Mouse (Mus musculus) spleen, adult 2 months (tissue): ENCODE data around the gene Gadd45g. TPM values are rescaled to one million over a fixed set of nuclear protein-coding genes. Genes with fewer than 3 reads are reported as not detected.
"Not testable (repeated sequence)": the region's sequence is repeated elsewhere in the genome, so short reads cannot be mapped to it uniquely, and the experiment has no call there.

ENCODE experiments used
- DNase-seq, 2 experiments: peaks; one replicate each; pipeline versions ENCODE4 v3.0.0 to v3.0.0-alpha.2; 2012 to 2021; ENCODE audit warnings: low spot score in 2 of 2, low read depth in 1 of 2
- H3K27ac ChIP-seq: fragments of 200-500 bp; 2 replicates; pipeline ENCODE4 v1.5.1; 2012; ENCODE audit warnings: low read length, inconsistent platforms; ENCODE audit not compliant: insufficient read depth
- H3K27me3 ChIP-seq: fragments of 200-500 bp; 2 replicates; pipeline ENCODE4 v1.6.1; 2012; ENCODE audit warnings: mild to moderate bottlenecking, moderate library complexity, low read length, inconsistent platforms; ENCODE audit not compliant: control insufficient read depth, insufficient read depth
- H3K36me3 ChIP-seq: fragments of 200-500 bp; 2 replicates; pipeline ENCODE4 v1.6.1; 2012; ENCODE audit warnings: mild to moderate bottlenecking, low read length, inconsistent platforms; ENCODE audit not compliant: control insufficient read depth, insufficient read depth
- H3K4me1 ChIP-seq: fragments of 200-500 bp; 2 replicates; pipeline ENCODE4 v1.6.1; 2011; ENCODE audit warnings: inconsistent platforms; ENCODE audit not compliant: control insufficient read depth, insufficient read depth, insufficient read length
- H3K4me3 ChIP-seq: fragments of 200-500 bp; 2 replicates; pipeline ENCODE4 v1.5.1; 2011; ENCODE audit warnings: mild to moderate bottlenecking, inconsistent platforms; ENCODE audit not compliant: insufficient read depth, insufficient read length; ENCODE audit errors: extremely low read depth
- CTCF ChIP-seq: fragments of 200-500 bp; IDR thresholded peaks from 2 replicates; pipeline ENCODE4 v1.5.1; 2011; ENCODE audit warnings: mild to moderate bottlenecking, inconsistent platforms; ENCODE audit not compliant: insufficient read depth, insufficient read length, insufficient replicate concordance; ENCODE audit errors: extremely low read depth
- POLR2A ChIP-seq: fragments of 200-500 bp; IDR thresholded peaks from 2 replicates; pipeline ENCODE4 v1.6.1; 2011; ENCODE audit warnings: low read depth, low read length, inconsistent platforms
- WGBS: fragments of 180-500 bp; shearing (Covaris S2); methylation state at CpG from one replicate; pipeline ENCODE4 v1.1.7; 2018; 5-methylcytosine and 5-hydroxymethylcytosine counted together
- polyA plus RNA-seq: library from polyadenylated mRNA; depleted of rRNA; stranded (reverse); fragments of >200 nt; gene quantifications from 2 replicates; pipeline ENCODE4 v1.2.3, GENCODE M21; 2012

The Gadd45g gene
- polyA plus RNA-seq, 1 experiment: 14.6 TPM

- TF ChIP-seq POLR2A (no peak), CTCF (no peak)
- H3K4me1 ChIP-seq: no peaks in the 10 kb centered on the region
- no peaks in the 10 kb centered on the region for H3K36me3 ChIP-seq
- H3K27ac ChIP-seq: no peak overlapping the region
- no peak overlapping the region for H3K4me3 ChIP-seq
- H3K27me3 ChIP-seq: no peaks in the 10 kb centered on the region
- DNase-seq: no peak
- 49% methylated on average over 2 of the region's 2 CpGs for WGBS
Measured at GRCm38 (mm10) chr13:51834520-51834919, 12.0 kb upstream of the Gadd45g start.

- not testable (repeated sequence) for H3K27me3 ChIP-seq, H3K4me3 ChIP-seq, H3K27ac ChIP-seq, H3K4me1 ChIP-seq, H3K36me3 ChIP-seq, DNase-seq
- WGBS: 87% methylated on average over 4 of the region's 4 CpGs
Measured at GRCm38 (mm10) chr13:51835208-51835607, 11.3 kb upstream of the Gadd45g start.

GRCm38 (mm10) chr13:51837402-51837801, 9.1 kb upstream of the Gadd45g start:
- no peak for DNase-seq
- Histone ChIP-seq H3K27ac (no peak overlapping the region), H3K36me3 (no peaks in the 10 kb centered on the region), H3K4me3 (no peak overlapping the region), H3K4me1 (no peaks in the 10 kb centered on the region), H3K27me3 (no peaks in the 10 kb centered on the region)
- TF ChIP-seq POLR2A (no peak), CTCF (no peak)
- WGBS: 12% methylated on average over 5 of the region's 5 CpGs

- TF ChIP-seq POLR2A: no peak
- peak; percentile 79; the same call in 1 of the 2 replicates for TF ChIP-seq CTCF
- WGBS: 6% methylated on average over 8 of the region's 8 CpGs
- H3K27ac ChIP-seq: no peak overlapping the region
- peaks cover 6% of the 10 kb centered on the region; the same call in 1 of the 2 replicates for H3K4me1 ChIP-seq
- H3K27me3 ChIP-seq: no peaks in the 10 kb centered on the region
- no peaks in the 10 kb centered on the region for H3K36me3 ChIP-seq
- H3K4me3 ChIP-seq: no peak overlapping the region
- peak in 1 of 2 experiments; percentile 29 for DNase-seq
Measured at GRCm38 (mm10) chr13:51839250-51840026, 7.0 kb upstream of the Gadd45g start.

- Histone ChIP-seq H3K4me1 (peaks cover 9% of the 10 kb centered on the region; the same call in 1 of the 2 replicates), H3K4me3 (no peak overlapping the region), H3K27me3 (no peaks in the 10 kb centered on the region), H3K27ac (no peak overlapping the region), H3K36me3 (no peaks in the 10 kb centered on the region)
- TF ChIP-seq POLR2A (no peak), CTCF (no peak)
- WGBS: 73% methylated on average over 6 of the region's 6 CpGs
- DNase-seq: no peak
Measured at GRCm38 (mm10) chr13:51840702-51841101, 5.8 kb upstream of the Gadd45g start.

GRCm38 (mm10) chr13:51841541-51842115, 4.8 kb upstream of the Gadd45g start:
- Histone ChIP-seq H3K4me1 (peaks cover 9% of the 10 kb centered on the region; the same call in 1 of the 2 replicates), H3K36me3 (no peaks in the 10 kb centered on the region), H3K27me3 (no peaks in the 10 kb centered on the region), H3K4me3 (no peak overlapping the region), H3K27ac (no peak overlapping the region)
- no peak for TF ChIP-seq POLR2A
- TF ChIP-seq CTCF: no peak
- DNase-seq: no peak
- WGBS: 74% methylated on average over 12 of the region's 12 CpGs

GRCm38 (mm10) chr13:51842191-51842590, 4.3 kb upstream of the Gadd45g start:
- no peaks in the 10 kb centered on the region for H3K36me3 ChIP-seq
- TF ChIP-seq POLR2A: no peak
- no peak for TF ChIP-seq CTCF
- H3K4me1 ChIP-seq: peaks cover 9% of the 10 kb centered on the region; the same call in 1 of the 2 replicates
- H3K27ac ChIP-seq: no peak overlapping the region
- DNase-seq: no peak
- no peak overlapping the region for H3K4me3 ChIP-seq
- WGBS: 54% methylated on average over 5 of the region's 5 CpGs
- H3K27me3 ChIP-seq: no peaks in the 10 kb centered on the region
